ENCODE assay signal across 13 mouse cellular contexts in genomic region chr5:129929924-129930855, GRCm38 (mm10). TPM values are rescaled to one million over a fixed set of nuclear protein-coding genes. Genes with fewer than 3 reads are reported as not detected.
DNase-seq lines count a peak whose midpoint lies in the region; ATAC-seq and TF ChIP-seq lines count a peak whose summit lies in the region.
"Had no signal": no experiment of that assay in that cellular context is flagged by ENCODE, and none has a peak within 500 bp of the region (broad histone marks: within the 10 kb centered on the region; RNA-seq: fewer than 3 reads in every experiment).

No protein-coding gene starts in this region.

- no peak for TF ChIP-seq CTCF in liver, adult 2 months (IDR thresholded peaks at IDR 0.05; ENCODE audit: low read depth, low read length)

- H3K4me1 ChIP-seq in liver, adult 2 months (ENCODE audit: control insufficient read depth, insufficient read depth, low read length): peaks cover 6% of the 10 kb centered on the region; the same call in 1 of the 2 replicates
- peaks cover 9% of the 10 kb centered on the region for H3K4me1 ChIP-seq in liver, embryonic 12.5 days
- H3K4me1 ChIP-seq: hindbrain, embryonic 15.5 days; neural tube, embryonic 12.5 days had no signal

- DNase-seq in liver, adult 2 months (ENCODE audit: extremely low read depth, low read depth, low spot score): peak; percentile 82
- peak; percentile 92 for DNase-seq in adipocyte (ENCODE audit: low spot score)
- DNase-seq in kidney, postnatal 4 days: peak; percentile 28 to 46
- DNase-seq in layer of hippocampus, adult 9-10 months (ENCODE audit: low spot score): no peak
- no peak for DNase-seq in right cerebral cortex, postnatal 10 days (ENCODE audit: low spot score in 2 of 2)
- DNase-seq: layer of hippocampus, postnatal 36 days; spleen, adult 18-20 months had no signal

- no peaks in the 10 kb centered on the region for H3K36me3 ChIP-seq in liver, adult 2 months (ENCODE audit: control insufficient read depth, insufficient read depth, low read length)
- H3K36me3 ChIP-seq in liver, embryonic 12.5 days: no peaks in the 10 kb centered on the region
- H3K36me3 ChIP-seq: G1E; hindbrain, embryonic 15.5 days; neural tube, embryonic 12.5 days had no signal

- no peak for TF ChIP-seq POLR2A in liver, adult 2 months (IDR thresholded peaks at IDR 0.05; ENCODE audit: extremely low read depth, insufficient read depth, low read length)

- no peak overlapping the region for H3K4me2 ChIP-seq in liver, embryonic 12.5 days
- H3K4me2 ChIP-seq: hindbrain, embryonic 15.5 days; neural tube, embryonic 12.5 days had no signal

- H3K79me2 ChIP-seq in liver, adult 2 months (ENCODE audit: control insufficient read depth, insufficient read depth, low read length): no peaks in the 10 kb centered on the region

- no peaks in the 10 kb centered on the region for H3K9me3 ChIP-seq in liver, embryonic 12.5 days (replicated peaks)
- H3K9me3 ChIP-seq: hindbrain, embryonic 15.5 days; neural tube, embryonic 12.5 days had no signal

- 42% methylated on average over 9 of the region's 9 CpGs for WGBS in liver, adult 2 months
- WGBS in liver, embryonic 12.5 days (ENCODE audit: insufficient replicate concordance): 48% methylated on average over 9 of the region's 9 CpGs

- ATAC-seq in liver, embryonic 12.5 days: no peak
- ATAC-seq in megakaryocyte progenitor cell, adult 5-6 weeks (replicated peaks; ENCODE audit: poor library complexity): peak; percentile 76
- no peak for ATAC-seq in cerebellum, adult (ENCODE audit: insufficient number of reproducible peaks, low FRiP score, low TSS enrichment)

- H3K4me3 ChIP-seq in liver, adult 2 months (ENCODE audit: insufficient read depth, low read depth, low read length): no peak overlapping the region
- H3K4me3 ChIP-seq in liver, embryonic 12.5 days: no peak overlapping the region
- H3K4me3 ChIP-seq: hindbrain, embryonic 15.5 days; neural tube, embryonic 12.5 days had no signal

- no peaks in the 10 kb centered on the region for H3K27me3 ChIP-seq in liver, adult 2 months (ENCODE audit: control insufficient read depth, insufficient read depth, low read length)
- no peaks in the 10 kb centered on the region for H3K27me3 ChIP-seq in liver, embryonic 12.5 days (replicated peaks)
- H3K27me3 ChIP-seq: hindbrain, embryonic 15.5 days; neural tube, embryonic 12.5 days had no signal

- H3K9ac ChIP-seq in liver, adult 2 months (ENCODE audit: low read depth, low read length): 0 out of 2 replicates have a peak overlapping the region, but pooled peaks have one; percentile 4
- H3K9ac ChIP-seq in liver, embryonic 12.5 days: no peak overlapping the region
- H3K9ac ChIP-seq: hindbrain, embryonic 15.5 days; neural tube, embryonic 12.5 days had no signal

- no peak overlapping the region; the same call in 1 of the 2 replicates for H3K27ac ChIP-seq in liver, adult 2 months (replicated peaks; ENCODE audit: insufficient read depth, low read depth, low read length)
- H3K27ac ChIP-seq in liver, embryonic 12.5 days: no peak overlapping the region
- H3K27ac ChIP-seq: hindbrain, embryonic 15.5 days; neural tube, embryonic 12.5 days had no signal

RNA-seq across cellular contexts. Expression of gene Vkorc1l1, which starts 11.6 kb away (rescaled TPM):
- total RNA-seq in liver, adult 2 months (2014; rRNA removed): 20.3 and 24.3 TPM in 2 replicates
- polyA plus RNA-seq in liver, adult 2 months (2012; rRNA removed): 14.4 and 14.6 TPM in 2 replicates
- 29.8 and 31.2 TPM in 2 replicates for polyA plus RNA-seq in liver, embryonic 12.5 days (2016; fragmentation: Nextera tagmentation; extraction: Ambion mirVana)
- total RNA-seq in megakaryocyte progenitor cell, adult 5-6 weeks (2015): 60.1 and 72.6 TPM in 2 replicates
- 25.7 and 34.0 TPM in 2 replicates for total RNA-seq in megakaryocyte progenitor cell, adult 5-6 weeks (2017)

RNA-seq across cellular contexts. Expression of gene Nupr1l, which starts 21.9 kb away (rescaled TPM):
- total RNA-seq in liver, adult 2 months (2014; rRNA removed): 0.54 and 2.2 TPM in 2 replicates
- 1.2 and 2.2 TPM in 2 replicates for polyA plus RNA-seq in liver, adult 2 months (2012; rRNA removed)
- polyA plus RNA-seq in liver, embryonic 12.5 days (2016; fragmentation: Nextera tagmentation; extraction: Ambion mirVana): 0.87 and 0.92 TPM in 2 replicates
- 1.3 TPM in 1 of 2 replicates, not detected in the other for total RNA-seq in megakaryocyte progenitor cell, adult 5-6 weeks (2015)
- 0.29 and 0.84 TPM in 2 replicates for total RNA-seq in megakaryocyte progenitor cell, adult 5-6 weeks (2017)

RNA-seq across cellular contexts. Expression of gene Phkg1, which starts 31.8 kb away (rescaled TPM):
- 0.13 and 0.28 TPM in 2 replicates for total RNA-seq in liver, adult 2 months (2014; rRNA removed)
- 0.07 and 0.15 TPM in 2 replicates for polyA plus RNA-seq in liver, adult 2 months (2012; rRNA removed)
- polyA plus RNA-seq in liver, embryonic 12.5 days (2016; fragmentation: Nextera tagmentation; extraction: Ambion mirVana): 0.23 TPM in 2 replicates
- total RNA-seq in megakaryocyte progenitor cell, adult 5-6 weeks (2015): 0.12 TPM in 1 of 2 replicates, not detected in the other
- total RNA-seq in megakaryocyte progenitor cell, adult 5-6 weeks (2017): 0.14 and 0.33 TPM in 2 replicates
- polyA plus RNA-seq: G1E had no signal

RNA-seq across cellular contexts. Expression of gene Zbed5, which starts 34.7 kb away (rescaled TPM):
- 5.1 and 5.8 TPM in 2 replicates for total RNA-seq in liver, adult 2 months (2014; rRNA removed)
- polyA plus RNA-seq in liver, adult 2 months (2012; rRNA removed): 0.62 TPM in 2 replicates
- polyA plus RNA-seq in liver, embryonic 12.5 days (2016; fragmentation: Nextera tagmentation; extraction: Ambion mirVana): 1.7 and 1.8 TPM in 2 replicates
- 3.2 and 4.2 TPM in 2 replicates for total RNA-seq in megakaryocyte progenitor cell, adult 5-6 weeks (2015)
- total RNA-seq in megakaryocyte progenitor cell, adult 5-6 weeks (2017): 2.4 and 2.8 TPM in 2 replicates

RNA-seq across cellular contexts. Expression of gene Chchd2, which starts 42.9 kb away (rescaled TPM):
- total RNA-seq in liver, adult 2 months (2014; rRNA removed): 1,393 and 1,612 TPM in 2 replicates
- polyA plus RNA-seq in liver, adult 2 months (2012; rRNA removed): 1,062 and 1,287 TPM in 2 replicates
- 607 and 628 TPM in 2 replicates for polyA plus RNA-seq in liver, embryonic 12.5 days (2016; fragmentation: Nextera tagmentation; extraction: Ambion mirVana)
- 404 and 447 TPM in 2 replicates for total RNA-seq in megakaryocyte progenitor cell, adult 5-6 weeks (2015)
- total RNA-seq in megakaryocyte progenitor cell, adult 5-6 weeks (2017): 176 and 233 TPM in 2 replicates

Comparison
In these comparisons a context has a peak if more than half of its experiments do, and no peak if none do; other contexts are left out.
1. DNase-seq: peak in liver, adult 2 months (single experiment), adipocyte (single experiment) and kidney, postnatal 4 days (2 of 2); none in layer of hippocampus, adult 9-10 months (single experiment) and right cerebral cortex, postnatal 10 days (0 of 2).